In the genomic region with DNA sequence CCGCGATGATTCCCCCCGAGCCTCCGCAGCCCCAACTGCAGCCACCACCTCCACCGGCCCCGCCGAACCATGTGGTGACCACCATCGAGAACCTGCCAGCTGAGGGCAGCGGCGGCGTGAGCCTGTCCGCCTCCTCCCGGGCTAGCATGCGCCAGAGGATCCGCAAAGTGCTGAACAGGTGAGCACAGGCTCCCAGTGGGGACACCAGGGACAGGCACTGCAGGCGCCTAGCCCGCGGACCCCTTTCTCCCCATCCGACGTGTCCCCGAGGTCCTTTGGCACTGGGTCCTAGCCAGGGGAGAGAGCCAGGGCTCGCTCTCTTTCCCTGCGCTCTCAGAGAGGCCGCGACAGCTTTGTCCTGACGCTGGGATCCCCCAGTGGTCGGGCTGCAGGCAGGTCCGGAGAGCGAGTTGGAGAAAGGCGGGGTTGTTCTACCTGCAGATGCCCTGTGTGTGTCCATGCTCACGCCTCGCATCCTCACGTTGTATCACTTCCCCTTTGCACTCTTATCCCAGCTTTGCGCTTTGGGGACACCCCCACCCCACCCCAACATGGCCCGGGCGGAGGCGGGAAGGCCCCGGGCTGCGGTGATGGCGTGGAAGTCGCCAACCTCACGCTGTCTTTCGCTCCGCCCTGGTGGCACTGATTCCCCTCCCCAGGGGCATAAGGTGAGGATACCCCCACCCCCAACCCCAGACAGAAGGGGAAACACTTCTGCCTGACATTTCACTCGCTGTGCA, we compare ENCODE assay signal across 9 mouse cellular contexts. TPM values are rescaled to one million over a fixed set of nuclear protein-coding genes. Genes with fewer than 3 reads are reported as not detected.
A peak's percentile ranks its signal among the peaks of the same experiment; 100 is the strongest.
DNase-seq lines count a peak whose midpoint lies in the region; ATAC-seq lines count a peak whose summit lies in the region.
"Had no signal": no experiment of that assay in that cellular context is flagged by ENCODE, and none has a peak within 500 bp of the region (broad histone marks: within the 10 kb centered on the region; RNA-seq: fewer than 3 reads in every experiment).

No protein-coding gene starts in this region.

- DNase-seq in heart, postnatal 14 days, result no peak
- peak; percentile 40 to 48 for DNase-seq in cerebellum, postnatal 25 days
- DNase-seq in gastrocnemius, postnatal 14 days, result peak; percentile 21
- peak; percentile 37 for DNase-seq in right cerebral cortex, postnatal 14 days
- no peak for DNase-seq in thymus, postnatal 10 days (ENCODE audit: low spot score in 2 of 2)

- H3K27ac ChIP-seq in heart, embryonic 11.5 days (ENCODE audit: low read depth, low read length), result no peak overlapping the region
- H3K27ac ChIP-seq in kidney, embryonic 16.5 days (ENCODE audit: low read length), result no peak overlapping the region
- H3K27ac ChIP-seq in liver, embryonic 15.5 days (replicated peaks), result no peak overlapping the region

- H3K9me3 ChIP-seq in heart, embryonic 11.5 days (replicated peaks; ENCODE audit: control insufficient read depth, low read length), result no peaks in the 10 kb centered on the region
- no peaks in the 10 kb centered on the region for H3K9me3 ChIP-seq in kidney, embryonic 16.5 days (ENCODE audit: low read length)
- no peaks in the 10 kb centered on the region for H3K9me3 ChIP-seq in liver, embryonic 15.5 days (replicated peaks)

- intact Hi-C loops in heart, postnatal 14 days (cut with DNase I), result no loop called here
- intact Hi-C loops in gastrocnemius, postnatal 14 days (cut with DNase I; ENCODE audit: low total_unique reads), result no loop called here

- H3K9ac ChIP-seq in heart, embryonic 11.5 days (ENCODE audit: low read depth, low read length), result peak overlapping the region; percentile 70
- H3K9ac ChIP-seq in kidney, embryonic 16.5 days (replicated peaks; ENCODE audit: low read length), result peak overlapping the region; percentile 70
- H3K9ac ChIP-seq in liver, embryonic 15.5 days, result no peak overlapping the region

- 2% methylated on average over 42 of the region's 45 CpGs for WGBS in heart, embryonic 11.5 days (ENCODE audit: insufficient replicate concordance)
- WGBS in kidney, embryonic 16.5 days, result under 1% methylated on average over 45 of the region's 45 CpGs
- 2% methylated on average over 45 of the region's 45 CpGs for WGBS in liver, embryonic 15.5 days (ENCODE audit: insufficient replicate concordance)

- no peaks in the 10 kb centered on the region for H3K36me3 ChIP-seq in heart, embryonic 11.5 days (ENCODE audit: control insufficient read depth, insufficient read depth, low read length)
- H3K36me3 ChIP-seq in kidney, embryonic 16.5 days (ENCODE audit: insufficient read depth, low read length), result no peaks in the 10 kb centered on the region
- no peaks in the 10 kb centered on the region for H3K36me3 ChIP-seq in liver, embryonic 15.5 days (replicated peaks)

- peak; percentile 68 for ATAC-seq in heart, embryonic 11.5 days (replicated peaks; ENCODE audit: insufficient number of reproducible peaks, low FRiP score, low TSS enrichment)
- ATAC-seq in kidney, embryonic 16.5 days (ENCODE audit: low FRiP score, low TSS enrichment), result peak; percentile 76
- no peak for ATAC-seq in liver, embryonic 15.5 days (ENCODE audit: insufficient read depth)

- H3K27me3 ChIP-seq in heart, embryonic 11.5 days (ENCODE audit: control insufficient read depth, insufficient read depth, low read length), result peaks cover 10% of the 10 kb centered on the region
- H3K27me3 ChIP-seq in kidney, embryonic 16.5 days (ENCODE audit: insufficient read depth, low read length), result peaks cover 10% of the 10 kb centered on the region
- H3K27me3 ChIP-seq in liver, embryonic 15.5 days, result peaks cover 29% of the 10 kb centered on the region

- peak overlapping the region; percentile 71 for H3K4me3 ChIP-seq in heart, embryonic 11.5 days (ENCODE audit: low read depth, low read length)
- peak overlapping the region; percentile 77 for H3K4me3 ChIP-seq in kidney, embryonic 16.5 days (ENCODE audit: low read length)
- peak overlapping the region; percentile 50 for H3K4me3 ChIP-seq in liver, embryonic 15.5 days (replicated peaks)

- peak overlapping the region; percentile 97 for H3K4me2 ChIP-seq in heart, embryonic 11.5 days
- H3K4me2 ChIP-seq in kidney, embryonic 16.5 days (replicated peaks; ENCODE audit: low read depth, low read length), result peak overlapping the region; percentile 92
- H3K4me2 ChIP-seq in liver, embryonic 15.5 days, result peak overlapping the region; percentile 71

- H3K4me1 ChIP-seq in heart, embryonic 11.5 days (ENCODE audit: control insufficient read depth, insufficient read depth, low read length), result peaks cover 5% of the 10 kb centered on the region
- peaks cover 9% of the 10 kb centered on the region; the same call in 1 of the 2 replicates for H3K4me1 ChIP-seq in kidney, embryonic 16.5 days (ENCODE audit: insufficient read depth, low read length)
- peaks cover 6% of the 10 kb centered on the region; the same call in 1 of the 2 replicates for H3K4me1 ChIP-seq in liver, embryonic 15.5 days (replicated peaks)

RNA-seq across cellular contexts. Expression of gene Slc35f1, which starts 0.8 kb away (rescaled TPM):
- polyA plus RNA-seq in heart, embryonic 11.5 days (2014; fragmentation: Nextera tagmentation; extraction: Ambion mirVana), result 0.82 and 1.2 TPM in 2 replicates
- 1 to 10 TPM in 1 of 2 experiments, under 1 TPM in 1; 0.98 to 1.3 TPM for total RNA-seq in heart, postnatal 14 days (2021)
- total RNA-seq in gastrocnemius, postnatal 14 days (2021), result 1 to 10 TPM; 1.3 to 1.7 TPM
- polyA plus RNA-seq in kidney, embryonic 16.5 days (2015; fragmentation: Nextera tagmentation; extraction: Ambion mirVana), result 3.9 and 4.2 TPM in 2 replicates
- polyA plus RNA-seq in liver, embryonic 15.5 days (2015; fragmentation: Nextera tagmentation; extraction: Ambion mirVana), result 0.03 TPM in 2 replicates
- total RNA-seq: MEL had no signal

Comparison
In these comparisons a context has a peak if more than half of its experiments do, and no peak if none do; other contexts are left out.
1. DNase-seq: peak in cerebellum, postnatal 25 days (2 of 2), gastrocnemius, postnatal 14 days (single experiment) and right cerebral cortex, postnatal 14 days (single experiment); none in heart, postnatal 14 days (0 of 2) and thymus, postnatal 10 days (0 of 2).
2. Peak in every context shown above with its lines, with median percentiles within 50 percentile points of each other: H3K4me2 ChIP-seq and H3K4me3 ChIP-seq.